Mouse (Mus musculus) embryonic facial prominence, embryonic 10.5 days (tissue): Measurements from ENCODE around the gene Lefty2. TPM values are rescaled to one million over a fixed set of nuclear protein-coding genes. Genes with fewer than 3 reads are reported as not detected.

ENCODE experiments used
- DNase-seq: peaks from one replicate; pipeline ENCODE4 v3.0.0-alpha.2; 2017; ENCODE audit warnings: low spot score
- H3K27ac ChIP-seq: fragments of 300-500 bp; sonication (generic); replicated peaks from 2 replicates; pipeline ENCODE4 v1.5.1; 2016; ENCODE audit warnings: mild to moderate bottlenecking
- H3K27me3 ChIP-seq: fragments of 300-500 bp; sonication (generic); replicated peaks from 2 replicates; pipeline ENCODE4 v1.6.1; 2016; ENCODE audit warnings: low read depth, mild to moderate bottlenecking; ENCODE audit not compliant: poor library complexity, severe bottlenecking
- H3K36me3 ChIP-seq: fragments of 300-500 bp; sonication (generic); replicated peaks from 2 replicates; pipeline ENCODE4 v1.6.1; 2016; ENCODE audit warnings: mild to moderate bottlenecking, moderate library complexity
- H3K4me1 ChIP-seq: fragments of 300-500 bp; sonication (generic); 2 replicates; pipeline ENCODE4 v1.6.1; 2016
- H3K4me3 ChIP-seq: fragments of 300-500 bp; sonication (generic); 2 replicates; pipeline ENCODE4 v1.5.1; 2016; ENCODE audit warnings: mild to moderate bottlenecking, moderate library complexity
- H3K9me3 ChIP-seq: fragments of 300-500 bp; sonication (generic); 2 replicates; pipeline ENCODE4 v1.6.1; 2016; ENCODE audit warnings: mild to moderate bottlenecking
- WGBS: fragments of 180-500 bp; shearing (Covaris S2); methylation state at CpG from one replicate; pipeline ENCODE4 v1.1.7; 2016; 5-methylcytosine and 5-hydroxymethylcytosine counted together
- polyA plus RNA-seq: library from polyadenylated mRNA; unstranded; fragments of >200 nt; fragmentation: Nextera tagmentation; extraction: Ambion mirVana; gene quantifications from 2 replicates; pipeline ENCODE4 v1.2.1, GENCODE M21; 2016

The Lefty2 gene
- polyA plus RNA-seq, 1 experiment from 2014 or later, result not detected

DNA sequence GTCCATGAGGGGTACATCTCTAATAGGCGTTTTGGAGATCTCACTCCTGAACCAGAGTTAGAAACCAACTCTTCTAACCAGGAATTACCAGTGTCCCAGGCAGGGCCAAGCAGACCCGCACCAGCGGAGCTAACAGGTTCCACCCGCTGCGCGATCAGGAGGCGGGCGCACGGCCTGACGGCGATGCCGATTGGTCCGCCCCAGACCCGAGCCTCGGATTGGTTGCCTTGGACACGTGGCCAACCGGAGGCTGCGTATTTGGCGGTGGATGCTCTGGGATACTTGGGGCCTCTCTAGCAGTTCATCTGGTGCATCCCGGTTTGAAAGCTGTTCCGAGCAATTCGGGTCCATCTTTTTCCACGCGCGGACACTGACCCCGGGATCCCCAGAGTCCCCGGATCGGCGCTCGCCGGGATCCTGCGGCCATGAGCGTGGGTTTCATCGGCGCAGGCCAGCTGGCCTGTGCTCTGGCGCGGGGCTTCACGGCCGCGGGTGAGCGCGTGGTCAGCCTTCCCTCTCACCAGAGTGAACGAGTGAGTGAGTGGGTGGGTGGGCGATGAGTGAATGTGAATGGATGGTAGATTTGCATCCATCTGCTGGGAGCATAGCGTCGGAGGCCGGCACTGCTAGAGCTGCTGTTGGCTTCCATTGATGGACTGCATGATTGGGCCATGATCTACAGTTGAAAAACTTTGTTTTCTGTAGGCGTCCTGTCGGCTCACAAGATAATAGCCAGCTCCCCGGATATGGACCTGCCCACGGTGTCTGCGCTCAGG lies 11.3 kb downstream of the Lefty2 start, which contains the start of gene Pycr2:
Gene Pycr2 (plus strand): TSS at position 255 of the 776 bp plus-strand sequence.
- WGBS, result under 1% methylated on average over 52 of the region's 52 CpGs
- no peaks in the 10 kb centered on the region for H3K27me3 ChIP-seq
- H3K36me3 ChIP-seq, result peaks cover 40% of the 10 kb centered on the region
- H3K9me3 ChIP-seq, result no peaks in the 10 kb centered on the region
- peak within 1 kb of the TSS; percentile 97 for H3K4me3 ChIP-seq
- peaks cover 19% of the 10 kb centered on the region for H3K4me1 ChIP-seq
- peak within 1 kb of the TSS; percentile 96 for H3K27ac ChIP-seq
- DNase-seq, result peak; percentile 97

DNA sequence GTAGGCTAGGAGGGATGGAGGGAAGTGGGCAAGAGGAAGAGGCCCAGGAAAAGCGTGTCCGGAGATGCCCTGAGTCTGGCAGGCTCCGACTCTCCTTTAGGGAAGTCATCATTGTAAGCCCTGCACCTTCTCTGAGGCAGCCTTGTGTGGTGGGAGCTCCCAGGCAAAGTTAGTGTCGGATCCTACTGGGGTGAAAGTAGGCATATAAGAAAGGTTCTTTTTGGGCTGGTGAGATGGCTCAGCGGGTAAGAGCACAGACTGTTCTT lies 11.8 kb downstream of the Lefty2 start:
- Histone ChIP-seq H3K9me3 (no peaks in the 10 kb centered on the region), H3K36me3 (peaks cover 42% of the 10 kb centered on the region), H3K27ac (peak overlapping the region; percentile 96), H3K4me1 (peaks cover 19% of the 10 kb centered on the region), H3K27me3 (no peaks in the 10 kb centered on the region), H3K4me3 (peak overlapping the region; percentile 97)
- DNase-seq, result no peak
- 5% methylated on average over 5 of the region's 5 CpGs for WGBS

DNA sequence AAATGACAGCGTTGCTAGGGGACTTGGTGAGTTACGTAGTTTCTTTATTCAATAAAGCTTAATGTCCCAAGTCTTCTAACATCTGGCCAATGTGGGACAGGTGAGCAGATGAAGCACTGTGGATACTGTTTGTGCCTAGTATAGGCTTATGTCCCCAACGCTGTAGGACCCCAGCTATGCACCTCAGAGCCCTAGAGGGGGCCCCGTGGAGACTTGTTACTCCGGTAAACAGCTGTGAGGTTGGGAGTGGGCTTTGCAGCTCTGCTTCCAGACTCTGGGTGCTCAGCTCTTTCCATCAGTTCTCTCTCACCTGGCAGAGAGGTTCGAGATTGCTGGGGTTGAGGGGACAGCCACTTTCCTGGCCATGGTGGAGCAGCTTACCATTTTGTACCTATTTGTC lies 12.4 kb downstream of the Lefty2 start:
- 73% methylated on average over 6 of the region's 6 CpGs for WGBS

DNA sequence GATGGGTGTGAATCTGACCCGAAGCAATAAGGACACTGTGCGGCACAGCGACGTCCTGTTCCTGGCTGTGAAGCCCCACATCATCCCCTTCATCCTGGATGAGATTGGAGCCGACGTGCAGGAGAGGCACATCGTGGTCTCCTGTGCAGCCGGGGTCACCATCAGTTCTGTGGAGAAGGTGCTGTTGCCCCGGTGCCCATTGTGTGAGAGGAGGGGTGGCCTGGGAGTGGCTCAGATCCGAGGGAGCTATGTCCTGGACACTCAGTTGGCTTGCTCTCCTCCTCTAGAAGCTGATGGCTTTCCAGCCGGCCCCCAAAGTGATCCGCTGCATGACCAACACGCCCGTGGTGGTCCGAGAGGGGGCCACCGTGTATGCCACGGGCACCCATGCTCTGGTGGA lies 13.0 kb downstream of the Lefty2 start:
- Histone ChIP-seq H3K4me3 (peak overlapping the region; percentile 97), H3K4me1 (peaks cover 19% of the 10 kb centered on the region), H3K9me3 (no peaks in the 10 kb centered on the region), H3K27ac (no peak overlapping the region), H3K36me3 (peaks cover 42% of the 10 kb centered on the region), H3K27me3 (no peaks in the 10 kb centered on the region)
- 92% methylated on average over 17 of the region's 17 CpGs for WGBS
- no peak for DNase-seq

More for the DNA sequence above, 12.4 kb downstream of the Lefty2 start:
- Histone ChIP-seq H3K4me1 (peaks cover 19% of the 10 kb centered on the region), H3K4me3 (peak overlapping the region; percentile 97), H3K27ac (peak overlapping the region; percentile 55), H3K27me3 (no peaks in the 10 kb centered on the region), H3K36me3 (peaks cover 42% of the 10 kb centered on the region), H3K9me3 (no peaks in the 10 kb centered on the region)
- DNase-seq, result no peak

DNA sequence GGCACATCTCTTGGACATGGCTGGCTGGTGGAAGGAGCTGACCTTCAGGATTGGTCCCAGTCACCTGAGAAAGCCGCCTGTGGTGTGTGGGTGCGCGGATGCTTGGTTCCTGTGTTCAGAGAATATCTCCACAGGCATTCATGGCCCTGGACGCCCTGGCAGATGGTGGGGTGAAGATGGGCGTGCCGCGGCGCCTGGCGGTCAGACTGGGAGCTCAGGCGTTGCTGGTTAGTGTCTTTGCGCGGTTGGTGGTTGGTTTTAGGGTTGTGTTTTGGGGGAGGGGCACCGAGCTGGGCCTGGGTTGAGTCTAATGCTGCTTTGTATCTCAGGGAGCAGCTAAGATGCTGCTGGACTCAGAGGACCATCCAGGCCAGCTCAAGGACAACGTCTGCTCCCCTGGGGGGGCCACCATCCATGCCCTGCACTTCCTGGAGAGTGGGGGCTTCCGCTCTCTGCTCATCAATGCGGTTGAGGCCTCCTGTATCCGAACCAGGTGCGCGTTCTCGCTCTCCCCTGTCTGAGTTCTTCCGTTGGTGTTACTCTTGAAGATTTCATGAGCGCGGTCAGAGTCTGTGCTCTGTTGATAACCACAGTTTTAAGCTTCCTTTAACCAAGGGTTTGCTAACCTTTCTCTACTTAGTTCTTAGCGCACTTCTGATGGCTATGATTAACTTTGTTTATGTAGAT lies 13.7 kb downstream of the Lefty2 start:
- WGBS, result 93% methylated on average over 24 of the region's 24 CpGs
- Histone ChIP-seq H3K9me3 (no peaks in the 10 kb centered on the region), H3K27ac (no peak overlapping the region), H3K27me3 (no peaks in the 10 kb centered on the region), H3K4me1 (peaks cover 24% of the 10 kb centered on the region), H3K4me3 (0 out of 2 replicates have a peak overlapping the region, but pooled peaks have one; percentile 97), H3K36me3 (peaks cover 42% of the 10 kb centered on the region)
- no peak for DNase-seq

DNA sequence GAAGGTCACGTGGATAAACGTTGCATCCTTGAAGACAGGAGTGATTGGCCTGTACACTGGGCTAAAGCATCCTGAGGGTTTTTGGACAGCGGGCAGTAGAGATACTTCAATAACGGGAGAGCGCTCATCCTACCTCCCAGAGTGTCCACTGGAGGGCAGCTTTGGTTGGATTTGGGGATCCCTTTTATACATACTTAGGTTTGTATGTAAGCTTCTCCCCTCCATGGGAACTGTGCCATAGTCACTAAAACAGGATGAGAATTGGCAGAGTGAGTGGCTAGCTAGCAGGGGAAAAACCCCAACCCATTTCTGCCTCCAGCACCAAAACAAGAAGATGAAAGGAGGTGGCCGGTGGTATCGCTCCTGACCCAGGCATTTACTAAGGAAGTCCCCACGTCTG lies 18.2 kb downstream of the Lefty2 start:
- Histone ChIP-seq H3K9me3 (no peaks in the 10 kb centered on the region), H3K27ac (peak overlapping the region; percentile 35; the same call in 1 of the 2 replicates), H3K36me3 (peaks cover 33% of the 10 kb centered on the region), H3K4me1 (peaks cover 26% of the 10 kb centered on the region), H3K4me3 (peak overlapping the region; percentile 25; the same call in 1 of the 2 replicates), H3K27me3 (no peaks in the 10 kb centered on the region)
- DNase-seq, result no peak
- WGBS, result 53% methylated on average over 8 of the region's 8 CpGs

DNA sequence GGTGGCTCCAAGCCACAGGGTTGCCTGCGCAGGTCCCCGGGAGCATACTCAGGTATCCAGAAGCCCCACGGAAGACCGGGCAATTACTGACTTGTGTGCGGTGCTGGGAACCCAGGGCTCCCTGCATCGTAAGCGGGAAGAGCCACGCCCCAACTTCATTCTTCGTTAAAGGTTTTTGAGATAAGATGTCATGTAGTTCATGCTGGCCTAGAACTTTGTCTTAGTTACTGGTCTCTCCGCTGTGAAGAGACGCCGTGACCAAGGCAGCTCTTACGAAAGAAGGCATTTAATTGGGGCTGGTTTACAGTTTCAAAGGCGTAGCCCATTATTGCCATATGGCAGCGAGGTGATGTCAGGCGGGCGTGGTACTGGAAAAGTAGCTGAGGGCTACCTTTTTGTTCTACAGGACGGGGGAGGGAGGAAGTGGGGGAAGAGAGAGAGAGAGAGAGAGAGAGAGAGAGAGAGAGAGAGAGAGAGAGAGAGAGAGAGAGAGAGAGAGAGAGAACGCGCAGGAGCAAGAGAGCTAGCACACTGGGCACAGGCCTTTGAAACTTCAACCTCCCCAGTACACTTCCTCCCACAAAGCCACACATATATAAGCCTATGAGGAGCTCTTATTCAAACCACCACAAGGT lies 18.9 kb downstream of the Lefty2 start:
- WGBS, result 61% methylated on average over 20 of the region's 20 CpGs
- peak overlapping the region; percentile 35; the same call in 1 of the 2 replicates for H3K27ac ChIP-seq
- H3K36me3 ChIP-seq, result peaks cover 27% of the 10 kb centered on the region
- H3K4me1 ChIP-seq, result peaks cover 26% of the 10 kb centered on the region
- no peaks in the 10 kb centered on the region for H3K27me3 ChIP-seq
- H3K4me3 ChIP-seq, result peak overlapping the region; percentile 25; the same call in 1 of the 2 replicates
- no peak for DNase-seq
- H3K9me3 ChIP-seq, result no peaks in the 10 kb centered on the region

DNA sequence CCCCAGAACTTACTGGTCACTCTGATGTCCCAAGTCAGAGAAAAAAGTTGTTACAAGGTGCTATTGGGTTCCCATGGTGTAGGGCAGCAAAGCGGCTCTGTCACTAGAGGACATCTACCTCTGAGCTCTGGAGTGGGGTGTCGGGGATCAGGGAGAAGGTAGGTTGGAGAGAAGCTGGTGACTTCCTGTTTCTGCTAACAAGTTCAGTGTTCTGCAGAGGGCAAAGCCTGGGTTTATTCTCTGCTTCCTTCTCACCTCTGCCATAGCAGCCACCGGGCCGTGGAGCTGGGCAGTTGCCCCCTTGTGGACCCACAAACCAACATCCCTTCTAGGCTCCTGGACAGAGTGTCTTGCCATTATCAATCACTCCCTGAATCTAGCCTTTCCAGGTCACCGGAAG lies 19.9 kb downstream of the Lefty2 start:
- Histone ChIP-seq H3K27me3 (no peaks in the 10 kb centered on the region), H3K4me1 (peaks cover 26% of the 10 kb centered on the region), H3K36me3 (peaks cover 16% of the 10 kb centered on the region), H3K27ac (no peak overlapping the region), H3K4me3 (no peak overlapping the region), H3K9me3 (no peaks in the 10 kb centered on the region)
- WGBS, result 88% methylated on average over 5 of the region's 5 CpGs
- DNase-seq, result no peak

DNA sequence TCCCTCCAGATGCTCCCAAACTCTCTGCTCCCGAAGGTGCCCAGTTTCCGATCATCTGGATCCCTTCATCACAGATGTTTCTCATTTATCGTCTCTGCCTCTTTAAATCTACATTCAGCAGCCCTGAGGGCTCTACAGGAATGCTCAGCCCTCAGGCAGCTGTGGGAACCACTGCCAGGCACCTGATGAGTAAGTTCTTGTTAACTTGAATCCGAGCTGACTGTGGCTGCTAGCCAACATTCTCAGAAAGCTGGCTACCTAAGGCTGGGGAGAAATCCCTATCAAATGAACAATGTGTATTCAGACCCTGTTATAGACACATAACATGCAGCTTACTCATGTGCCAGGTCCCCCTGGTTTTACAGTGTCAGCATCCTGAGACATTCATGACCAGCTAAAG lies 20.9 kb downstream of the Lefty2 start:
- H3K27ac ChIP-seq, result no peak overlapping the region
- peaks cover 6% of the 10 kb centered on the region for H3K36me3 ChIP-seq
- H3K4me1 ChIP-seq, result peaks cover 26% of the 10 kb centered on the region
- no peaks in the 10 kb centered on the region for H3K27me3 ChIP-seq
- WGBS, result 41% methylated on average over 4 of the region's 4 CpGs
- H3K4me3 ChIP-seq, result no peak overlapping the region
- no peaks in the 10 kb centered on the region for H3K9me3 ChIP-seq
- no peak for DNase-seq

DNA sequence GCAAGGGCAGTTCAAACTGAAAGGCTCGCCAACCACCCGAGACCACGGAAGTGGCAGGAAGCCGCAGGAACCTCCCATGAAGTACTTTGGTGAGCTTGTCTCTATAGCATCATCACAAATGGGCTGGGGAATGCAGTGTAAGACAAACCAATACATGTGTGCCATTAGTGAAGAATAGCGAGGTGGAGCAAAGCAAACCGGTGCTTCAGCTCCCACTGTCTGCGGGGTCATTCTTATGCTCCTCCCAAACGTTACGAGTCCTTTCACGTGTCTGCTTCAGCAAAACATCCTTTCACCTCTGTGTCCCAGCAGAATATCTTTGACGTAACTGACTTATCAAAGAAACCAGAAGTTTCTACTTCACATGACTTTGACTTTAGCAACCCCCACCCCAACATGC lies 23.5 kb downstream of the Lefty2 start:
- WGBS, result 88% methylated on average over 11 of the region's 11 CpGs
- H3K27me3 ChIP-seq, result no peaks in the 10 kb centered on the region
- H3K27ac ChIP-seq, result no peak overlapping the region
- no peak for DNase-seq
- H3K36me3 ChIP-seq, result no peaks in the 10 kb centered on the region
- H3K9me3 ChIP-seq, result no peaks in the 10 kb centered on the region
- peaks cover 23% of the 10 kb centered on the region for H3K4me1 ChIP-seq
- no peak overlapping the region for H3K4me3 ChIP-seq

DNA sequence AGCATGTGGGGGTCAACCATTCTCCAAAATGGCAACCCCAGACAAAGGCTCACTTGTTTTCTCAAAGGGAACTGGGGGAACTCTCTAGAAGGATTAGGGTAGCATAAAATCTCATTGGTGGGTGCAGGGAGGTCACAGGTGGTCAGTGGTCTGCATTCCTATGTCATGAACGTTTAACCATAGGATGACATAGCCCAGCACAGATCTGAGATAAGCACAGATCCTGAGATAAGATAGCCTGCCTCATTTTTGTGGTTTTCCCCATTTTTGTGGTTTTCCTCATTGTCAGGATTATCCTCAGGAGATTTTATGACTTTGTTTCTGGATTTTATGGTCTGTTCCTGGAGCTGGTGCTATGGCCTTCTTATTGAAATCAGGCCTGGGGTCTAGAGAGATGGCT lies 24.1 kb downstream of the Lefty2 start:
- no peak for DNase-seq
- no peak overlapping the region for H3K27ac ChIP-seq
- WGBS, result 55% methylated on average over 1 of the region's 1 CpGs
- no peak overlapping the region for H3K4me3 ChIP-seq
- H3K4me1 ChIP-seq, result peaks cover 17% of the 10 kb centered on the region
- no peaks in the 10 kb centered on the region for H3K9me3 ChIP-seq
- no peaks in the 10 kb centered on the region for H3K36me3 ChIP-seq
- H3K27me3 ChIP-seq, result no peaks in the 10 kb centered on the region

DNA sequence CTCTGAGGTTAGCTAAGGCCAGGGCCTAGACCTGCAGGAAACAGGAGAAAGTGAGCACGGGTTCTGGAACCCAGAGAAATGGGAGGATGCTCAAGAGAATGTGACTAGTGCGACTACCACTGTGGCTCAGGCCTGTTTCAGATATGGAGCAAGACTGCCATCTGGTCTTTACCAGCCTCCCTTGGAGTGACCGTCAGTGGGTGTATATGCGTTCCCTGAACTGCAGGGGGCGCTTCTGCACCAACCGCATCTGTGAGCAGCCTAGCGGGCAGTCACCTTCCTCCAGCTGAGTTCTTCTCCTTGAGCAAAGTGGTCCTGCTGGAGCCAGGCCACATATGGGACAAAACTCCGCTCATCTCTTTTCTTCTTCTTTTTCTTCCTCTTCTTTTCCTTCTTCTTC lies 26.8 kb downstream of the Lefty2 start:
- H3K4me1 ChIP-seq, result no peaks in the 10 kb centered on the region
- H3K36me3 ChIP-seq, result no peaks in the 10 kb centered on the region
- 0 out of 2 replicates have a peak overlapping the region, but pooled peaks have one; percentile 14 for H3K27ac ChIP-seq
- WGBS, result 28% methylated on average over 8 of the region's 8 CpGs
- peak; percentile 48 for DNase-seq
- H3K4me3 ChIP-seq, result no peak overlapping the region
- H3K9me3 ChIP-seq, result no peaks in the 10 kb centered on the region
- no peaks in the 10 kb centered on the region for H3K27me3 ChIP-seq
